Mouse (Mus musculus) intestine, embryonic 14.5 days (tissue): ENCODE data around the gene Rasl11b. TPM values are rescaled to one million over a fixed set of nuclear protein-coding genes. Genes with fewer than 3 reads are reported as not detected.

Experiments
- ATAC-seq: fragments of 200-750 bp; cut with Nextera tagmentation; replicated peaks from 2 replicates; pipeline ENCODE4 v1.8.0; 2017; ENCODE audit warnings: low read depth, moderate number of reproducible peaks, moderate TSS enrichment, moderate library complexity; ENCODE audit not compliant: low FRiP score, low TSS enrichment
- DNase-seq: peaks from one replicate; pipeline ENCODE4 v3.0.0-alpha.2; 2018; ENCODE audit warnings: low spot score
- H3K27ac ChIP-seq: fragments of 300-500 bp; sonication (generic); 2 replicates; pipeline ENCODE4 v1.5.1; 2014; ENCODE audit warnings: low read depth, mild to moderate bottlenecking, control low read depth
- H3K27me3 ChIP-seq: fragments of 300-500 bp; sonication (generic); replicated peaks from 2 replicates; pipeline ENCODE4 v1.6.1; 2014; ENCODE audit warnings: low read length, control low read depth; ENCODE audit not compliant: control insufficient read depth, insufficient read depth
- H3K36me3 ChIP-seq: fragments of 300-500 bp; sonication (generic); 2 replicates; pipeline ENCODE4 v1.6.1; 2014; ENCODE audit warnings: low read length, control low read depth; ENCODE audit not compliant: control insufficient read depth, insufficient read depth
- H3K4me1 ChIP-seq: fragments of 300-500 bp; sonication (generic); replicated peaks from 2 replicates; pipeline ENCODE4 v1.6.1; 2014; ENCODE audit warnings: low read length, control low read depth, mixed read lengths; ENCODE audit not compliant: control insufficient read depth, insufficient read depth
- H3K4me2 ChIP-seq: fragments of 300-500 bp; sonication (generic); 2 replicates; pipeline ENCODE4 v1.6.1; 2014; ENCODE audit warnings: low read length
- H3K4me3 ChIP-seq: fragments of 300-500 bp; sonication (generic); 2 replicates; pipeline ENCODE4 v1.5.1; 2014; ENCODE audit warnings: low read depth, low read length, control low read depth, mixed read lengths
- H3K9ac ChIP-seq: fragments of 300-500 bp; sonication (generic); 2 replicates; pipeline ENCODE4 v1.6.1; 2014; ENCODE audit warnings: mild to moderate bottlenecking, low read length
- H3K9me3 ChIP-seq: fragments of 300-500 bp; sonication (generic); 2 replicates; pipeline ENCODE4 v1.6.1; 2016; ENCODE audit warnings: low read length, control low read depth; ENCODE audit not compliant: control insufficient read depth
- WGBS: fragments of 180-500 bp; shearing (Covaris S2); extraction: QIAGEN DNeasy Blood & Tissue Kit; methylation state at CpG from one replicate; pipeline ENCODE4 v1.1.7; 2014; 5-methylcytosine and 5-hydroxymethylcytosine counted together
- polyA plus RNA-seq: library from polyadenylated mRNA; unstranded; fragments of >200 nt; fragmentation: Nextera tagmentation; extraction: Ambion mirVana; gene quantifications from 2 replicates; pipeline ENCODE4 v1.2.1, GENCODE M21; 2014

The Rasl11b gene
- polyA plus RNA-seq, 1 experiment from 2014 or later: 39.6 TPM

GRCm38 (mm10) chr5:74198446-74198845 lies 3.4 kb downstream of the Rasl11b start:
- no peaks in the 10 kb centered on the region for H3K27me3 ChIP-seq
- no peak overlapping the region for H3K27ac ChIP-seq
- peaks cover 34% of the 10 kb centered on the region for H3K36me3 ChIP-seq
- H3K4me3 ChIP-seq: no peak overlapping the region
- H3K9ac ChIP-seq: no peak overlapping the region
- 71% methylated on average over 11 of the region's 11 CpGs for WGBS
- peak overlapping the region; percentile 98 for H3K4me2 ChIP-seq
- DNase-seq (no peak), ATAC-seq (no peak)
- H3K4me1 ChIP-seq: peaks cover 35% of the 10 kb centered on the region
- H3K9me3 ChIP-seq: no peaks in the 10 kb centered on the region

DNA sequence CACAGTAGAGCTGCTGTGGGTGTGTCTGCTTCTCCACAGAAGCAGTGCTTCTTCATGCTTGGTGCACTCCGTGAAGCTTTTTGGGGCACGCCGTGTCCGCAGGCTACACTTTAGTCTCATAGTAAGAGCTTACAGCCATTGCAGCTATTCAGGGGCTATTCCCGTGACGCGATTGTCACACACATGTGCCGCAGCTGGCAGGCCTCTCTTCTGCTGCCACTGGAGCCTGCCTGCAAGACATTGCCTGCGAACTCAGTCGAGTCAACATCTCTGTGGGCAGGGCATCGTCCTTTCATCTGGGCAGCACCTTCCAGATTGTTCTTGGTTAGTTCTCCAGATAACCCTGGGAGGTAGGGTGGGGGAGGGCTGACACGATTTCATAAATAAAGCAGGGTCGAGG lies 4.7 kb downstream of the Rasl11b start:
- DNase-seq (no peak), ATAC-seq (no peak)
- H3K27me3 ChIP-seq: no peaks in the 10 kb centered on the region
- peaks cover 23% of the 10 kb centered on the region for H3K4me1 ChIP-seq
- H3K27ac ChIP-seq: no peak overlapping the region
- H3K9ac ChIP-seq: no peak overlapping the region
- whole genome bisulfite sequencing: 87% methylated on average over 13 of the region's 13 CpGs
- no peaks in the 10 kb centered on the region for H3K9me3 ChIP-seq
- H3K36me3 ChIP-seq: peaks cover 34% of the 10 kb centered on the region
- no peak overlapping the region for H3K4me2 ChIP-seq
- H3K4me3 ChIP-seq: no peak overlapping the region

GRCm38 (mm10) chr5:74200481-74200880 lies 5.4 kb downstream of the Rasl11b start:
- 84% methylated on average over 8 of the region's 8 CpGs for WGBS
- peaks cover 25% of the 10 kb centered on the region for H3K4me1 ChIP-seq

GRCm38 (mm10) chr5:74201570-74202357 lies 6.7 kb downstream of the Rasl11b start:
- Histone ChIP-seq H3K27ac (no peak overlapping the region; the same call in 1 of the 2 replicates), H3K36me3 (peaks cover 34% of the 10 kb centered on the region)
- 54% methylated on average over 10 of the region's 10 CpGs for WGBS

More at GRCm38 (mm10) chr5:74200481-74200880, 5.4 kb downstream of the Rasl11b start:
- Histone ChIP-seq H3K27ac (no peak overlapping the region), H3K27me3 (no peaks in the 10 kb centered on the region), H3K36me3 (peaks cover 34% of the 10 kb centered on the region), H3K9ac (no peak overlapping the region), H3K9me3 (no peaks in the 10 kb centered on the region), H3K4me2 (no peak overlapping the region), H3K4me3 (no peak overlapping the region)
- DNase-seq: no peak
- ATAC-seq: no peak

DNA sequence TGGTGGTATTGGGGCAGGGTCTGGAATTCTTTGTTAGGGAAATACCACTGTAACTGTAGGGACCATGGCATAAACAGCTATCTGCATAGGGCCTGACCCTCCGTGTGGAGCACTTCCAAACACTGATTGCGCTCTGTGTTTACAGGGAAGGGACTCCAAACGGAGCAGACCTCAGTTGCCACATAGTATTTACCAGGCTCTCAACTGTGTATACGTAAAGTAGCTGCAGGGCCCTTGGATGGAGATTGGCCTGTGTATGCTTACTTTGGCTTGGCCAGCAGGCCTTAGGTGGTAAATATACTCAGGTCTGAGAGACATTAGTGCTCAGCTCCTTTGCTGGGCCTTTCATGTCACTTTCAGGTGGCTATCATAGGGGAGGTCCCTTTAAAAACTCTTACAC lies 7.4 kb downstream of the Rasl11b start:
- H3K27ac ChIP-seq: no peak overlapping the region

More at GRCm38 (mm10) chr5:74201570-74202357, 6.7 kb downstream of the Rasl11b start:
- H3K9ac ChIP-seq: no peak overlapping the region
- H3K4me1 ChIP-seq: peaks cover 24% of the 10 kb centered on the region
- H3K4me3 ChIP-seq: no peak overlapping the region
- H3K27me3 ChIP-seq: no peaks in the 10 kb centered on the region
- ATAC-seq: no peak
- H3K4me2 ChIP-seq: no peak overlapping the region
- DNase-seq: no peak
- H3K9me3 ChIP-seq: no peaks in the 10 kb centered on the region

GRCm38 (mm10) chr5:74204465-74204864 lies 9.4 kb downstream of the Rasl11b start:
- no peak overlapping the region for H3K4me2 ChIP-seq
- no peak for DNase-seq
- no peaks in the 10 kb centered on the region for H3K27me3 ChIP-seq
- peaks cover 7% of the 10 kb centered on the region for H3K36me3 ChIP-seq
- no peaks in the 10 kb centered on the region for H3K9me3 ChIP-seq
- H3K9ac ChIP-seq: no peak overlapping the region
- ATAC-seq: no peak
- no peak overlapping the region for H3K4me3 ChIP-seq
- peaks cover 16% of the 10 kb centered on the region for H3K4me1 ChIP-seq
- no peak overlapping the region for H3K27ac ChIP-seq
- 77% methylated on average over 5 of the region's 5 CpGs for WGBS

More for the DNA sequence above, 7.4 kb downstream of the Rasl11b start:
- H3K4me2 ChIP-seq: no peak overlapping the region
- no peak overlapping the region for H3K4me3 ChIP-seq
- H3K36me3 ChIP-seq: peaks cover 27% of the 10 kb centered on the region
- ATAC-seq (no peak), DNase-seq (no peak)
- no peaks in the 10 kb centered on the region for H3K9me3 ChIP-seq
- H3K9ac ChIP-seq: no peak overlapping the region
- 60% methylated on average over 4 of the region's 4 CpGs for WGBS
- H3K4me1 ChIP-seq: peaks cover 17% of the 10 kb centered on the region
- H3K27me3 ChIP-seq: no peaks in the 10 kb centered on the region

DNA sequence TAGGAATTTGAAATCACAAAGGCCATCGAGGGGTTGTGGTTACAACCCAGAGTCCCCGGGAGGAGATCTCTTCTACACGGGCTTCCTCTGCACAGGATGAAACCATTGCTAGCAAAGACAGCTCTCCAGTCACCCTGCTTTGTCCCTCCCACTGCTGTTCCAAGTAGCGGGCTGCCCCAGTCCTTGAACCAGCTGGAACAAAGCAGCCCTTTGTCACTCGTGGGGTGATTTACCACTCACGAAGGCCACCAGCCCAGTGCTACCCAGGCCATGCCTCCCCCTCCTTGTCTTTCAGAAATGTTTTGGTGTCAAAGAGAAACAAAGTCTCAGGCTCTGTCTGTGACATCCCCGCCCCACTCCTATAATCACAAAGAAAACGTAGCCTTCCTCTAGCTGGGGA lies 10.4 kb downstream of the Rasl11b start:
- no peaks in the 10 kb centered on the region for H3K36me3 ChIP-seq
- no peak for DNase-seq
- no peaks in the 10 kb centered on the region for H3K9me3 ChIP-seq
- WGBS: 43% methylated on average over 8 of the region's 8 CpGs
- H3K4me2 ChIP-seq: no peak overlapping the region
- H3K4me1 ChIP-seq: peaks cover 19% of the 10 kb centered on the region
- H3K27ac ChIP-seq: no peak overlapping the region
- H3K9ac ChIP-seq: no peak overlapping the region
- ATAC-seq: no peak
- no peaks in the 10 kb centered on the region for H3K27me3 ChIP-seq
- H3K4me3 ChIP-seq: no peak overlapping the region

- Histone ChIP-seq H3K27ac (no peak overlapping the region), H3K4me2 (no peak overlapping the region), H3K4me3 (no peak overlapping the region), H3K4me1 (peaks cover 19% of the 10 kb centered on the region), H3K36me3 (no peaks in the 10 kb centered on the region), H3K9ac (no peak overlapping the region), H3K27me3 (no peaks in the 10 kb centered on the region), H3K9me3 (no peaks in the 10 kb centered on the region)
- DNase-seq (no peak), ATAC-seq (no peak)
- whole genome bisulfite sequencing: 85% methylated on average over 7 of the region's 7 CpGs
These were observed 11.0 kb downstream of the Rasl11b start for GRCm38 (mm10) chr5:74206038-74206437.

DNA sequence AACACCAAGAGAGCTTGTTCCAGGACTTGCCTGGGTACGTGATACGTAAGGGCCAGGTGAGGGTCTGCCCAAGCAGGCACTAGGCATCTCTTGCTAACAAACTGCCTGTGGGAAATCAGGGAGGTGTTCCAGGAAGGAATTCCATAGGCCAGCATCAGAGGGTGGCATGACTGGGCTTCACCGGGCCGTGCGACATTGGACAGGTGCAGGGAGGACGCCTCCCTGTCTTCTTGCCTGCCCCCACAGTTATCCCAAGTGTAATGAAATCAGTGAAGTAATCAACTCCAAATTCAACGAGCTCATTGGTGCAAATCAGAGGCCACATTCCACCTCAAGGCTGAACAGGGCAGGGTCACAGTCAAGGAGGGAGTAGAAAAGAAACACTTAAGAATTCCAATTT lies 11.6 kb downstream of the Rasl11b start:
- Histone ChIP-seq H3K9me3 (no peaks in the 10 kb centered on the region), H3K4me1 (peaks cover 19% of the 10 kb centered on the region), H3K27me3 (no peaks in the 10 kb centered on the region), H3K4me2 (no peak overlapping the region), H3K36me3 (no peaks in the 10 kb centered on the region), H3K4me3 (no peak overlapping the region), H3K27ac (no peak overlapping the region), H3K9ac (no peak overlapping the region)
- DNase-seq (no peak), ATAC-seq (no peak)
- WGBS: 87% methylated on average over 7 of the region's 7 CpGs
